Mouse (Mus musculus): Measurements from ENCODE around the gene Cela3b. TPM values are rescaled to one million over a fixed set of nuclear protein-coding genes. Genes with fewer than 3 reads are reported as not detected.

Gene Cela3b
- total RNA-seq, 2 experiments from 2014 or later = not detected

- no peak for DNase-seq
- intact Hi-C loops (cut with DNase I) = no loop called here
Observed at GRCm38 (mm10) chr4:137379713-137380255, 50.6 kb downstream of the Cela3b start.

GRCm38 (mm10) chr4:137379085-137379484 lies 51.3 kb downstream of the Cela3b start:
- no peak for DNase-seq
- intact Hi-C loops (cut with DNase I) = no loop called here

GRCm38 (mm10) chr4:137377526-137378304 lies 52.6 kb downstream of the Cela3b start:
- DNase-seq = no peak
- intact Hi-C loops (cut with DNase I) = no loop called here

GRCm38 (mm10) chr4:137376778-137377177 lies 53.6 kb downstream of the Cela3b start:
- no peak for DNase-seq

GRCm38 (mm10) chr4:137375314-137376278 lies 54.7 kb downstream of the Cela3b start:
- intact Hi-C loops (cut with DNase I) = no loop called here
- DNase-seq = peak in 1 of 2 experiments; percentile 20

More at GRCm38 (mm10) chr4:137376778-137377177, 53.6 kb downstream of the Cela3b start:
- intact Hi-C loops (cut with DNase I) = no loop called here

GRCm38 (mm10) chr4:137373711-137374110 lies 56.6 kb downstream of the Cela3b start:
- intact Hi-C loops (cut with DNase I) = no loop called here
- DNase-seq = no peak

- intact Hi-C loops (cut with DNase I) = no loop called here
- DNase-seq = no peak
Observed at GRCm38 (mm10) chr4:137371596-137372523, 58.5 kb downstream of the Cela3b start.

Other genes with a start within 250 kb of the Cela3b start
- gene Wnt4, start 153.1 kb downstream of the Cela3b start, total RNA-seq (2021) = under 1 TPM; 0.48 to 0.84 TPM
- gene Cdc42, start 72.8 kb downstream of the Cela3b start, total RNA-seq (2021) = 100 to 1,000 TPM; 245 to 270 TPM
- gene Cela3a, start 20.7 kb downstream of the Cela3b start, total RNA-seq (2021) = not detected
- gene 1700013G24Rik, start 22.7 kb upstream of the Cela3b start, total RNA-seq (2021) = not detected
- gene Hspg2, start 38.2 kb upstream of the Cela3b start, total RNA-seq (2021) = 100 to 1,000 TPM; 524 to 560 TPM
- gene Ldlrad2, start 144.0 kb upstream of the Cela3b start, total RNA-seq (2021) = not detected
- 10 to 100 TPM; 37.9 to 45.7 TPM for gene Usp48, start 163.2 kb upstream of the Cela3b start, total RNA-seq (2021)
- 10 to 100 TPM; 10.3 to 12.6 TPM for gene Rap1gap, start 234.2 kb upstream of the Cela3b start, total RNA-seq (2021)